Mouse (Mus musculus): ENCODE measurements around the gene Lrrc74b.
"Not testable (repeated sequence)": the region's sequence is repeated elsewhere in the genome, so short reads cannot be mapped to it uniquely, and the experiment has no call there.

Lrrc74b gene

GRCm38 (mm10) chr16:17552837-17553236, 8.2 kb downstream of the Lrrc74b start:
- DNase-seq (ENCODE audit: low spot score), result no peak

GRCm38 (mm10) chr16:17542632-17543031, 18.4 kb downstream of the Lrrc74b start:
- DNase-seq (ENCODE audit: low spot score), result no peak

- no peak for DNase-seq (ENCODE audit: low spot score)
Observed at GRCm38 (mm10) chr16:17536584-17536983, 24.5 kb downstream of the Lrrc74b start.

- DNase-seq (ENCODE audit: low spot score), result no peak
Observed at GRCm38 (mm10) chr16:17532676-17533329, 28.2 kb downstream of the Lrrc74b start.

GRCm38 (mm10) chr16:17532271-17532670, 28.8 kb downstream of the Lrrc74b start:
- no peak for DNase-seq (ENCODE audit: low spot score)

GRCm38 (mm10) chr16:17530640-17531288, 30.3 kb downstream of the Lrrc74b start, which contains the start of gene Thap7:
Gene Thap7 (minus strand): TSS chr16:17531136.
- DNase-seq (ENCODE audit: low spot score), result peak; percentile 89

GRCm38 (mm10) chr16:17529981-17530586, 31.0 kb downstream of the Lrrc74b start:
- DNase-seq (ENCODE audit: low spot score), result no peak

- DNase-seq (ENCODE audit: low spot score), result no peak
Observed at GRCm38 (mm10) chr16:17528276-17528675, 32.8 kb downstream of the Lrrc74b start.

GRCm38 (mm10) chr16:17527606-17528005, 33.4 kb downstream of the Lrrc74b start:
- DNase-seq (ENCODE audit: low spot score), result no peak

GRCm38 (mm10) chr16:17526223-17526622, 34.8 kb downstream of the Lrrc74b start:
- DNase-seq (ENCODE audit: low spot score), result no peak

GRCm38 (mm10) chr16:17525524-17525923, 35.5 kb downstream of the Lrrc74b start:
- DNase-seq (ENCODE audit: low spot score), result no peak

GRCm38 (mm10) chr16:17524156-17524555, 36.9 kb downstream of the Lrrc74b start:
- no peak for DNase-seq (ENCODE audit: low spot score)

GRCm38 (mm10) chr16:17518910-17519309, 42.1 kb downstream of the Lrrc74b start:
- DNase-seq (ENCODE audit: low spot score), result no peak

GRCm38 (mm10) chr16:17511431-17511830, 49.6 kb downstream of the Lrrc74b start:
- no peak for DNase-seq (ENCODE audit: low spot score)

GRCm38 (mm10) chr16:17510686-17511085, 50.4 kb downstream of the Lrrc74b start:
- no peak for DNase-seq (ENCODE audit: low spot score)

- DNase-seq (ENCODE audit: low spot score), result no peak
Observed at GRCm38 (mm10) chr16:17510143-17510542, 50.9 kb downstream of the Lrrc74b start.

- DNase-seq (ENCODE audit: low spot score), result no peak
Observed at GRCm38 (mm10) chr16:17509240-17509597, 51.8 kb downstream of the Lrrc74b start.

GRCm38 (mm10) chr16:17508546-17509239, 52.4 kb downstream of the Lrrc74b start, which contains the start of gene Lztr1:
Gene Lztr1 (plus strand): TSS chr16:17508688.
- peak; percentile 47 for DNase-seq (ENCODE audit: low spot score)

GRCm38 (mm10) chr16:17508031-17508430, 53.0 kb downstream of the Lrrc74b start:
- DNase-seq (ENCODE audit: low spot score), result not testable (repeated sequence)

- DNase-seq (ENCODE audit: low spot score), result no peak
Observed at GRCm38 (mm10) chr16:17507018-17507552, 54.0 kb downstream of the Lrrc74b start.

GRCm38 (mm10) chr16:17502681-17503080, 58.4 kb downstream of the Lrrc74b start:
- no peak for DNase-seq (ENCODE audit: low spot score)

GRCm38 (mm10) chr16:17499249-17499883, 61.7 kb downstream of the Lrrc74b start:
- no peak for DNase-seq (ENCODE audit: low spot score)
